Mouse (Mus musculus) gastrocnemius, adult 2 months (tissue): Measurements from ENCODE around the gene Kctd12b. TPM values are rescaled to one million over a fixed set of nuclear protein-coding genes. Genes with fewer than 3 reads are reported as not detected.
A peak's percentile ranks its signal among the peaks of the same experiment; 100 is the strongest.
"Not testable (repeated sequence)": the region's sequence is repeated elsewhere in the genome, so short reads cannot be mapped to it uniquely, and the experiment has no call there.

Experiments
- DNase-seq: peaks from one replicate; pipeline ENCODE4 v3.0.0; 2022
- H3K27ac ChIP-seq: fragments of 200-600 bp; 2 replicates; pipeline ENCODE4 v1.8.1; 2022; ENCODE audit warnings: mild to moderate bottlenecking
- H3K4me3 ChIP-seq: fragments of 200-600 bp; 2 replicates; pipeline ENCODE4 v1.8.1; 2022; ENCODE audit warnings: mild to moderate bottlenecking, moderate library complexity
- CTCF ChIP-seq: fragments of 200-600 bp; IDR thresholded peaks from 2 replicates; pipeline ENCODE4 v1.8.1; 2022; ENCODE audit warnings: antibody characterized with exemption, mild to moderate bottlenecking, moderate library complexity
- intact Hi-C: fragments of 180-260 bp; cut with DNase I; formaldehyde crosslinking; loops from one replicate; pipeline ENCODE4 v1.15.1; 2025
- long read RNA-seq, 2 experiments: library from polyadenylated mRNA; stranded (forward); transcript quantifications; one replicate each; pipeline ENCODE4 v2.0.0; 2021
- total RNA-seq, 2 experiments: library from RNA; stranded (reverse); gene quantifications; 2 replicates each; pipeline ENCODE4 v1.2.3; 2021

The Kctd12b gene
- total RNA-seq, result 1 to 10 TPM; 1.3 to 1.8 TPM
- long read RNA-seq, experiment 1, result 0 reads
- long read RNA-seq, experiment 2, full-length matches to known transcripts, result 1 of 3 reads
- long read RNA-seq, experiment 2, partial matches to known transcripts, result 0 of 3 reads
- long read RNA-seq, experiment 2, other reads (novel, unspliced or antisense), result 2 of 3 reads

DNA sequence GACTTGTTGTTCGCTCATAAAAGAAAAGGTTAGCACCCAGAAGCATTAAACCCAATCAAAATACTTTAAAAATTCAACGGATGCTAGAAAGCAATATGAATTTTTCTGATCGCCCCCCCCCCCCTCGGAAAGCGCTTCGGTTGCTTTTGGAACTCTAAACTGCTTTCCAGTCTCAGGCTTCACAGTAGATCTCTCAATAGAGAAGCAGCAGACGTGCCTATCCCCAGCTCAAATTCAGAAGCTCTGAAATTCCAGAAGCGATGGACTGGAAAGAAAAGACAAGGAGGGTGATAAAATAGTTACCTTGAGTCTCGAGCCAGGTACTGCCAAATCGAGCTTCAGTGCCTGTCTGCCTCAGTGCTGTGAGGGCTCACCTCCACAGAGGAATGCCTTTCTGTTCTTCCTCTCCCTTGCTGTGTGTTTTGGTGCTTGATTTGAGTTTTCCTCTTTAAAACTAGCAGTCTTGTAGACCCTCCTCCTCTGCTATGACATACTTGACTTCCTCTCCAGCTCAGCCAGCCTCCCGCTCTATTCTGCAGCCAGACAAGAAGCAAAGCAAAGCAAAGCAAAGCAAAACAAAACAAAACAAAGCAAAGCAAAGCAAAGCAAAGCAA is at the start of gene Kctd12b:
Gene Kctd12b (minus strand): TSS at position 610 of the 614 bp plus-strand sequence.
- Histone ChIP-seq H3K27ac (peak within 1 kb of the TSS; percentile 82), H3K4me3 (peak within 1 kb of the TSS; percentile 72)
- no peak for TF ChIP-seq CTCF
- peak; percentile 20 for DNase-seq
- intact Hi-C loops, result loop anchor here (2.0 kb wide), 1 partner anchor 197 kb away; the partner anchor contains the start of gene Ubqln2

DNA sequence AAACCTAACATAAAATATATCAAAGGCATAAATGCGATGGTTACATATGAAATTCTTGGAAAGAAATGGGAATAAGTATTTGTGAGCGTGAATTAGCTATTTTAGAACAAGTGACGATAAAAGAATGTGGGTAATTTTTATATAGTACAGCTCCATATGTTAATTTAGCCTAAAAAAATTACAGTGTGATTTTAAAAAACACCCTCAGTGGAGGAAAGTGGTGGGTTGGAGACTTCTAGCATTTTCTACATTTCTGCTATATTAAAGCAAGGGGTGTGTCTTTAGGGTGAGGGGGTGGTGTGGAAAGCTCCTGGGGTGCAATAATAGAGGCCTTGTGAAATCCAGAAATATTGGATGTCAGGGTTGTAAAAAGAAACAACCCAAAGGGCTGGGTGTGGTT is 46.3 kb upstream of the Kctd12b start:
- intact Hi-C loops, result no loop called here
- Histone ChIP-seq H3K4me3 (no peak overlapping the region), H3K27ac (no peak overlapping the region)
- no peak for DNase-seq
- no peak for TF ChIP-seq CTCF

DNA sequence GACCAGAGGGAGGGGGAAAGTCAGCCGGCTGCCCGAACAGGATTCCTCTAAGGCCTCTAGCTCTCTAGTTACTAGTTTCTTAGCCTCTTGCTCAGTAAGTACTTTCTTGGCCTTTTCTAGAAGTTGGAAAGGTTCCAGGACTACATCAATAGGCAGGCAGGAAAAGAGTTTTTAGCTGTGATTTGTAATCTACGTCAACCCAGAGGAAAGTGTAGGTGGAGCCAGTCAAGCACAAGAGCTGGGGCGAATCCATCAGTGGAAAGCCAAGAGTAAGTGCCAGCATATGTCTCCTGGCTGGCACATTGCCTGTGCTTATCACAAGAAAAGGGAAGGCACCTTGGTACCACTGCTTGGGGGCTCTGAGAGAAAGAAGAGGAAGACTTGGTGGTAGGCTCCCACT is 39.5 kb upstream of the Kctd12b start:
- no peak for TF ChIP-seq CTCF
- no peak for DNase-seq
- intact Hi-C loops, result no loop called here
- Histone ChIP-seq H3K4me3 (no peak overlapping the region), H3K27ac (no peak overlapping the region)

DNA sequence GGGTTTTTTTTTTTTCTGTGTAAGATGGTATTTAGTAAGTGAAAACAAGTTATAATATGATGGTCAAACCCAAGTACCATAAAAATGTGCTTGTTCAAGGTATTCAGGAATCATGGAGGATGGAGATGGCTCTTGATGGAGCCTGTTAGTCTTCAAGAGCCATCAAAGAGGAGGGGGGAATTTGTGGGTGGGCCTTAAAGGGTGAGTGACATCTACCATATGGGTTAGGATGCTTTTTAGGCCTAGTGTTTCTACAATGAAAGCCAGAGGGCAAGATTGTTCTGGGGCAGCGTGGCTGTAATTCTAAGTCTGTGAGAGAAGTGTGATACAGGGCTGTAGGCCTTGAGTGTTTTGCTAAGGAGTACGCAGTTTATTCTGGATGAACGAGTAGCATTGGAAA is 28.2 kb upstream of the Kctd12b start:
- no peak for TF ChIP-seq CTCF
- peak overlapping the region; percentile 84; the same call in 1 of the 2 replicates for H3K27ac ChIP-seq
- intact Hi-C loops, result no loop called here
- no peak for DNase-seq
- H3K4me3 ChIP-seq, result peak overlapping the region; percentile 82

DNA sequence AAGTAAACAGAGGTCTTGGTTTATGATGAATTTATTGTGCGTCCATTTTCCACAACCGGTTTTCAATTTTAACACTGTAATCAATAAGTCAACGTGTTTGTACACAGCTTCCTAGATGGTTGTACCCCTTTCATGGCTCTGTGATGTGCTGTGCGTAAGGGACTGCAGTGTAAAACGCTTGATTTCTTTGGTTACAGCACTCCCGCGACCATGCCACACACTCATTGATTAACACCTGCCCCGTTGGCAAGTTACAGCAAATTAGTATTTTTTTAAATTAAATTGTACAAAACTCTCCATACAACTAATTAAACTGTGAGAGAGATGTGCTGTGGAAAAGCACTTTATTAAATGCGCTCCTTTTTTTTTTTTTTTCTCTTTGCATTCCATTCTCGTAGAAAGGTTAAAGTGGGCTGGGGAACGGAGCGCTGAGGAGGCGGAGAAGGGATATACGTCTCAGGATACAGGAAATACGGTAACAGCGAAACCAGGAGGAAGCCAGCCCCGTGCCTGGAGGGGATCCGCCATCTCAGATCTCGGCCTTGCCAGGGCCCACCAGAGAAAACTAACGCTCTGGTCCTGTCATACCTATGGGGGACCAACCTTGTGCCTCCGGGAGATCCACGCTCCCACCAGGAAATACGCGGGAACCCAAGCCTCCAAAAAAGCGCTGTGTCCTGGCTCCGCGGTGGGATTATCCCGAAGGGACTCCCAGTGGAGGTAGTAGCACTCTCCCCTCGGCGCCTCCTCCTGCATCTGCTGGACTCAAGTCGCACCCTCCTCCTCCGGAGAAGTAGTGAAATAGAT is 27.1 kb upstream of the Kctd12b start, which contains the start of gene Nbdy:
Gene Nbdy (plus strand): TSS at position 481 of the 807 bp plus-strand sequence.
- peak; percentile 53 for DNase-seq
- Histone ChIP-seq H3K27ac (peak within 1 kb of the TSS; percentile 84), H3K4me3 (peak within 1 kb of the TSS; percentile 82)
- intact Hi-C loops, result no loop called here
- no peak for TF ChIP-seq CTCF

DNA sequence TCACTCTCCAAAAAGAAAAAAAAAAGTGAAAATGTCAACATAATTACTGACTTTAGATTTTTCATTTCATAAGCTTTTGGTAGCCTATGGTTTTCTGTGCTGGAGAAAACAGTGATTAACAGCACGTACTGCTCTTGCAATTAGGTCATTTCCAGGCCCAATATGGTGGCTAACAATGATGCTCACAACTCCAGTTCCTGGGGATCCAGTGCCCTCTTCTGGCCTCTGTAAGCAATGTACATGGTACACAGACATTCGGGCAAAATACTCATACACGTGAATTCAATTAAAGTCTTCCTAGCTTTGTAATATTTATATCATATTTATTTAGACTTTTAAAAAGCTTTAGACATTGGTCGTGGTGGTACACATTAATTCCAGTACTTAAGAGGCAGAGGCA is 23.4 kb upstream of the Kctd12b start:
- DNase-seq, result peak; percentile 16
- intact Hi-C loops, result no loop called here
- Histone ChIP-seq H3K27ac (no peak overlapping the region), H3K4me3 (no peak overlapping the region)
- peak; percentile 51 for TF ChIP-seq CTCF

DNA sequence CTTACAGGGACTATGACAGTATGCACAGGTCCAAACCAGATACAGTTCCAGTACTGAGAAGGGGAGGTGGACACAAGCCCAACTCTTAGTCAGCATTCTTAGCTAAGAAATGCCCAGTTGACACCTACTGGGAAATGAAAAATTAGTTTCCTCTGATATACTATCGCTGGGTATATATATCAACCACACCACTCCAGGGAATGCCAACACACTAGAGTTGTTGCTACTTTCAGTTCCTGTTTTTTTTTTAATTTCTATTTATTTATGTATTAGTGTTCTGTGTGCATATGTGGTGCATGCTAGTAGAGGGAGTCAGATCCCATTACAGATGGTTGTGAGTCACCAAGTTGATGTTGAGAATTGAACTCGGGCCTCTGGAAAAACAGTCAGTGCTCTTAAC is 20.5 kb upstream of the Kctd12b start:
- intact Hi-C loops, result no loop called here
- H3K4me3 ChIP-seq, result no peak overlapping the region
- DNase-seq, result no peak
- H3K27ac ChIP-seq, result no peak overlapping the region
- TF ChIP-seq CTCF, result no peak

DNA sequence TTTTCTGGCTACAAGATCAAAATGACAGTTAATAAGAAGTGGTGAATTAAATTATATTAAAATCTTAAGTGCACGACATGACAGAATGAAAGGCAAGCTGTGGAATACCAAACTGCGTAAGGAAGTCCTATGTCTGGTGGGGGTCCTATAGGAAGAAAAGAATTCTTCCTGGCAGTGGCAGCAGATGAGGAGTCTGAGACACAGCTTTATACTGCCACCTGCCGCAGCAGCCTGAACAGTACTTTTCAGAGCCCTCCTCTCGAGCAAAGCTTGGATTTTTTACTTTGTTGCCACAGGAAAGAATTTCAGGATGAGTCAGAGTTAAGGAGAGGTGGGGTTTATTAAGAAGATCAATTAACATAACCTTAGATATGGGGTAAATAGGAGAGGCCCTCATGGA is 11.5 kb upstream of the Kctd12b start:
- TF ChIP-seq CTCF, result peak; percentile 61
- intact Hi-C loops, result loop anchor here (5.0 kb wide), 1 partner anchor 70 kb away; no protein-coding TSS in a partner anchor
- no peak overlapping the region for H3K27ac ChIP-seq
- no peak overlapping the region for H3K4me3 ChIP-seq
- no peak for DNase-seq

DNA sequence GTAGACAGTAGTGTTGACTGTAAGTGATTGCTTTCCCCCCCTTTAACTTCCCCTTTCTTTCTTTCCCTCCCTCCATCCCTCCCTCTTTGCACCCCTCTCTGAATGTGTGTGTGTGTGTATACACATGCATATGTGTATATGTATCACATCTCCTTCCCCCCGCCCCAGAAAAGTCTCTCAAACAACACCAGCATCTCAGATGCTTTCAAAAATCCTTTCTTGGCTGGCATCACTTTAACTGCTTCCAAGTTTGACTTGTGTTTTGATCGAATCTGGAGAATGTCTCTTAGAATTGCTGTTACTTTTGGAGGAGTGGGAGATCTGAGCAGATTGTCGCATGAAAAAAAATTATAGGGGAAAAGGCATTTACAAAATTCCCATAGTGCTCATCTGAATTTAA is 4.3 kb upstream of the Kctd12b start:
- TF ChIP-seq CTCF, result no peak
- H3K27ac ChIP-seq, result no peak overlapping the region
- intact Hi-C loops, result no loop called here
- DNase-seq, result no peak
- H3K4me3 ChIP-seq, result no peak overlapping the region

DNA sequence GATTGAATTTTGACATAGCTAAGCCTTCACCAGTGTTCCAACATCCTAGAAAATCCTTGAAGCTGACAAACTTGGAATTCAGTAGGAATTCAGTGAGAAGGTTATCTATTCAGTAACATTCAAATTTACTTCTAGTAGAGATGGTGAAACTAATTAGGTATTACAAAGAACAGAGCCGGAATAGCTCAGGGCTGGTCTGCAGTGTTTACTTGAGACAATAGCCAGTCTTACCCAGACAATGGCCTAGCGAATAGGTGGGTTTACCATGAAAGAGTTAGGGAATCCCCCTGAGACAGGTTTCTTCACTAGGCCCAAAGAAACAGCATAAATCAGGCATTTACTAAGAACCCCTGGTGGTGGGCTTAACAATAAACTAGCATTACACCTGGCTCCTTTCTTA is 28.0 kb downstream of the Kctd12b start:
- H3K27ac ChIP-seq, DNase-seq, H3K4me3 ChIP-seq, intact Hi-C loops: not testable (repeated sequence)

DNA sequence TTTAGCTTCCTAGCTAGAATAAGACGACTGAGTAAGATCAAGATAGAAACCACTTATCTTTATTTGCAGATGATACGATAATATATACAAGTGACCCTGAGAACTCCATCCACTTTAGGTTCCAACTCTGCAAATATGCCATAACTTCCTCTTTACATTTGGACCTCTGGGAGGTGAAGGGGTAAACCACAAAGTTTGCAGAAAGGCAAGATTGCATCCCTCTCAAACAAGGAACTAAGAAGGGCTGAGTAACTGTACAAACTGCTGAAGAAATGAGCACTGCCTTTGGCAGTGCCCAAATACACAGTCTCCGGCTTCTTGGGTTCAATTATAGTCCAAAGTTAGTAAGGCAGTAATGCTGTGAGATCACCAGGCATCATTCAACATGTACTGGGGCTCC is 31.3 kb downstream of the Kctd12b start:
- intact Hi-C loops, result no loop called here
- H3K4me3 ChIP-seq, result no peak overlapping the region
- no peak overlapping the region for H3K27ac ChIP-seq
- no peak for DNase-seq
- no peak for TF ChIP-seq CTCF

DNA sequence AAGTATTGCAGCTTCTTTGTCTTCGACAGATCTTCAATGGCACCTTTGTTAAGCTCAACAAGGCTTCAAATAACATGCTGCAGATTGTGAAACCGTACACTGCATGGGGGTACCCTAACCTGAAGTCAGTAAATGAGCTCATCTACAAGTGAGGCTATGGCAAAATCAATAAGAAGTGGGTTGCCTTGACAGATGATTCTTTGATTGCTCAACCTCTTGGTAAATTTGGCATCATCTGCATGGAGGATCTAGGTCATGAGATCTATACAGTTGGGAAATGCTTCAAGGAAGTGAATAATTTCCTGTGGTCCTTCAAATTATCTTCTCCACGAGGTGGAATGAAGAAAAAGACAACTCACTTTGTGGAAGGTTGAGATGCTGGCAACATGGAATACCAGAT is 39.2 kb downstream of the Kctd12b start:
- DNase-seq, result no peak
- intact Hi-C loops, result no loop called here
- no peak overlapping the region for H3K27ac ChIP-seq
- TF ChIP-seq CTCF, result no peak
- H3K4me3 ChIP-seq, result no peak overlapping the region

DNA sequence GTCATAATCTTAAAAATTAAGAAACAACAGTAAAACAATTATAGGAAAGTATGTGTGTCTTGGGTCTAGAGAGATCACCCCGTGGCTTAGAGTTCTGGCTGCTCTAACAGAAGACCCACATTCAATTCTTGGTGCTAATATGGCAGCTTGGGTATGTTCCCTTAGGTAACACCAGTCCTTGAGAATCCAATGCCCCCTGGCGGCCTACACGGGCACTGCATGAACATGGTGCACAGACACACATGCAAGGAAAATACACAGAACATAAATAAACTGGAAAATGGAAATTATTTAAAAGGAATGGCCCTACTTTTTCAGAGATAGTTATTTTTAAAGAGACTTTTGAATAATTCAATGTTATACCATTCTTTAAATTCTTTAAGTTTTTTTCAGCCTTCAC is 55.6 kb downstream of the Kctd12b start:
- peak; percentile 38 for TF ChIP-seq CTCF
- intact Hi-C loops, result no loop called here
- Histone ChIP-seq H3K4me3 (no peak overlapping the region), H3K27ac (no peak overlapping the region)
- DNase-seq, result no peak
